Mouse (Mus musculus) intestine, embryonic 14.5 days (tissue): ENCODE results near the gene Ap3s2. TPM values are rescaled to one million over a fixed set of nuclear protein-coding genes. Genes with fewer than 3 reads are reported as not detected.
A peak's percentile ranks its signal among the peaks of the same experiment; 100 is the strongest.

Experiments
- ATAC-seq: fragments of 200-750 bp; cut with Nextera tagmentation; replicated peaks from 2 replicates; pipeline ENCODE4 v1.8.0; 2017; ENCODE audit warnings: low read depth, moderate number of reproducible peaks, moderate TSS enrichment, moderate library complexity; ENCODE audit not compliant: low FRiP score, low TSS enrichment
- DNase-seq: peaks from one replicate; pipeline ENCODE4 v3.0.0-alpha.2; 2018; ENCODE audit warnings: low spot score
- H3K27ac ChIP-seq: fragments of 300-500 bp; sonication (generic); 2 replicates; pipeline ENCODE4 v1.5.1; 2014; ENCODE audit warnings: low read depth, mild to moderate bottlenecking, control low read depth
- H3K27me3 ChIP-seq: fragments of 300-500 bp; sonication (generic); replicated peaks from 2 replicates; pipeline ENCODE4 v1.6.1; 2014; ENCODE audit warnings: low read length, control low read depth; ENCODE audit not compliant: control insufficient read depth, insufficient read depth
- H3K36me3 ChIP-seq: fragments of 300-500 bp; sonication (generic); 2 replicates; pipeline ENCODE4 v1.6.1; 2014; ENCODE audit warnings: low read length, control low read depth; ENCODE audit not compliant: control insufficient read depth, insufficient read depth
- H3K4me1 ChIP-seq: fragments of 300-500 bp; sonication (generic); replicated peaks from 2 replicates; pipeline ENCODE4 v1.6.1; 2014; ENCODE audit warnings: low read length, control low read depth, mixed read lengths; ENCODE audit not compliant: control insufficient read depth, insufficient read depth
- H3K4me2 ChIP-seq: fragments of 300-500 bp; sonication (generic); 2 replicates; pipeline ENCODE4 v1.6.1; 2014; ENCODE audit warnings: low read length
- H3K4me3 ChIP-seq: fragments of 300-500 bp; sonication (generic); 2 replicates; pipeline ENCODE4 v1.5.1; 2014; ENCODE audit warnings: low read depth, low read length, control low read depth, mixed read lengths
- H3K9ac ChIP-seq: fragments of 300-500 bp; sonication (generic); 2 replicates; pipeline ENCODE4 v1.6.1; 2014; ENCODE audit warnings: mild to moderate bottlenecking, low read length
- H3K9me3 ChIP-seq: fragments of 300-500 bp; sonication (generic); 2 replicates; pipeline ENCODE4 v1.6.1; 2016; ENCODE audit warnings: low read length, control low read depth; ENCODE audit not compliant: control insufficient read depth
- WGBS: fragments of 180-500 bp; shearing (Covaris S2); extraction: QIAGEN DNeasy Blood & Tissue Kit; methylation state at CpG from one replicate; pipeline ENCODE4 v1.1.7; 2014; 5-methylcytosine and 5-hydroxymethylcytosine counted together
- polyA plus RNA-seq: library from polyadenylated mRNA; unstranded; fragments of >200 nt; fragmentation: Nextera tagmentation; extraction: Ambion mirVana; gene quantifications from 2 replicates; pipeline ENCODE4 v1.2.1, GENCODE M21; 2014

The Ap3s2 gene
- polyA plus RNA-seq, 1 experiment from 2014 or later, result 30.9 TPM

DNA sequence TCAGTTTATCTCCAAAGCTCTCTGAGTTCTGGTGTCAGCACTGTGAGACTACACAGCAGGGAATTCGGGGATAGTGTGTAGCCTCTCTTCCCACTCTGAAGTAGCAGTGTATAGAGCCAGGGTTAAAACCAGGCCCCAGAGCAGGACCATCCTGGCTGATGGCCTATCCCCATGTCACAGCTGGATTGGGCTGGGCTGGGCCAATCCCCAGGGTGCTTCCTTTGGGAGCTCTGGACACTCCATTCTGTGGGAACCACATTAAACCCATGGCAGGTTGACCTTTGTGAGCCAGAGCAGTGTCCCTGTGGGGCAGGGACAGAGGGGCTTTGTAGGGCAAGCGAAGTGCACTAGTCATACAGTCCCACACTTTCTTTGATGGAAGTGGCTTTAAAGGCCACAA is 74.1 kb downstream of the Ap3s2 start:
- Histone ChIP-seq H3K4me1 (peaks cover 14% of the 10 kb centered on the region; the same call in 1 of the 2 replicates), H3K9me3 (no peaks in the 10 kb centered on the region), H3K9ac (no peak overlapping the region), H3K27me3 (no peaks in the 10 kb centered on the region), H3K4me3 (no peak overlapping the region), H3K36me3 (0 out of 2 replicates have a peak, but pooled peaks cover 2% of the 10 kb centered on the region), H3K27ac (no peak overlapping the region), H3K4me2 (peak overlapping the region; percentile 20)
- ATAC-seq (no peak), DNase-seq (no peak)
- 88% methylated on average over 2 of the region's 2 CpGs for WGBS

DNA sequence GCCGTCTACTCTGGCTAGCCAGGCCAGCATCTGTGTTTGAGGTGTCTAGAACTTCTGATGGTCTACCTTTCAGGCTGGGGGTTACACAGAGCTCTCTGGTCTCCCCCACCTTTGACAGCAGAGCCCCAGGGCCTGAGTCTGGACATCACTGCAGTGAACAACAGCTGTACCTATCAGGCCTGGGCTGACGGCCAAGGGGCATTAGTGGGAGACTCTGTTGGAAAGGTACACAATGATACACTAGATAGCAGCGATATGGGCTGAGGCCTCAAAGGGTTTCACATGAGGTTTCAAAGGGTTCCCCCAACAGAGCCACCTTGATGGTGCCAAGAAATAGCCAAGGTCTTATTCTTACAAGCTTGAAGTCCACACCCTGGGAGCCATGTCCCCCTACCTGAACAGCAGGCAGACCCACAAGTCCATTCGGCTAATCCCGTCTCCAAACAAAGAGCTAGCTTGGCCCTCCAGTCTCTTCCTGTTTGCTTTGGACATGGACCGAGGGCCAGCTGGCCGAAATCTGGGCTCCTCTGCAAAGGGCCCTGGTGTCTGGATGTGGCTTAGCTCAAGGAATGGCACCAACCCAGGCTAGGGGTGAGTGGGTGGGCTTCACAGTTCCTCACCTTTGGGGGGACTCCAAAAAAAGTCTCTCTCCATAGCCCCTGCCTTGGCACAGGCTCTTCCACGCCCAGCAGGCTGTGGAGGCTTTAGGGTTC is 76.2 kb downstream of the Ap3s2 start:
- 69% methylated on average over 8 of the region's 8 CpGs for WGBS
- Histone ChIP-seq H3K4me2 (no peak overlapping the region), H3K4me3 (no peak overlapping the region), H3K9ac (no peak overlapping the region), H3K27ac (no peak overlapping the region; the same call in 1 of the 2 replicates), H3K27me3 (no peaks in the 10 kb centered on the region), H3K4me1 (peaks cover 14% of the 10 kb centered on the region; the same call in 1 of the 2 replicates), H3K9me3 (no peaks in the 10 kb centered on the region), H3K36me3 (0 out of 2 replicates have a peak, but pooled peaks cover 15% of the 10 kb centered on the region)
- ATAC-seq (no peak), DNase-seq (no peak)

DNA sequence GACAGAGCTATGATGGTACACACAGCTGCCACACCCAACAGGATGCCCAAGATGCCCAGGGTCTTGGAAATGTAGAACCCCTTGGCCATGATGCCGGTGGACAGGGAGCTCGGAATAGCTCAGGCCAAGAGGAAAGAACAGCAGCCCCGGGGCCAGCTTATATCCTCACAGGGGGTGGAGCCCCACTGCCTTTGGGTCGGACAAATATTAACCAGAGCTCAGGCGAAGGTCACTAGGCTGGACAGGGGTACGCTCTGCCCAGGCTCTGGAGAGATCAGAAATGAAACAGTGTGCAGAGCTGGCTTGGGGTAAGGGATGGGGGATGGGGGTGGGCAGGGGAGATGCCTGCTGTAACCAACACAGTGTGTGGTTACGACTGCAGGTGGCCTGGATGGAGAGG is 78.3 kb downstream of the Ap3s2 start:
- Histone ChIP-seq H3K4me3 (no peak overlapping the region), H3K4me1 (peaks cover 7% of the 10 kb centered on the region; the same call in 1 of the 2 replicates), H3K9ac (no peak overlapping the region), H3K9me3 (no peaks in the 10 kb centered on the region), H3K27me3 (no peaks in the 10 kb centered on the region), H3K27ac (no peak overlapping the region), H3K4me2 (peak overlapping the region; percentile 28), H3K36me3 (0 out of 2 replicates have a peak, but pooled peaks cover 20% of the 10 kb centered on the region)
- DNase-seq, result no peak
- 36% methylated on average over 7 of the region's 7 CpGs for WGBS
- ATAC-seq, result peak; percentile 59

DNA sequence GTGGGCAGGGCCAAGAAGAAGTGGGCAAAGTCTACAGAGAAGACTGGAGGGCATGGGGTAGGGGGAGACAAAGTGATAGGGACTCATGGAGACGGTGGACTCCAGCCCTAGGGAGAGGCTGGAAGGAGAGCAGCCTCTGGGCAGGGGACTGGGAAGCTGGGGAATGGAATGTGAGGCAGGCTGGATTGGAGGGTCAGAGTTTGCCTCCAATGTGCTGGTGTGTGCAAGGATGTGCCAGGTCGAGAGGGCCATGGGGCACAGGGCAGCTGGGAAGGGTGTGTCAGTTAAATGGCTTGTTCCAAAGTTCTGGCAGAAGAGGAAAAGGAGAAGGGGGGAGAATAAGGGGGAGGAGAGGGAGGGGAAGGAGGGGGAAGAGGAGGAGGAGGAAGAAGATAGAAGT is 83.2 kb downstream of the Ap3s2 start:
- WGBS, result 70% methylated on average over 2 of the region's 2 CpGs
- no peak overlapping the region for H3K4me3 ChIP-seq
- no peaks in the 10 kb centered on the region for H3K4me1 ChIP-seq
- no peak for DNase-seq
- no peak overlapping the region for H3K27ac ChIP-seq
- H3K36me3 ChIP-seq, result 0 out of 2 replicates have a peak, but pooled peaks cover 20% of the 10 kb centered on the region
- ATAC-seq, result no peak
- no peaks in the 10 kb centered on the region for H3K9me3 ChIP-seq
- no peak overlapping the region for H3K4me2 ChIP-seq
- H3K9ac ChIP-seq, result no peak overlapping the region
- no peaks in the 10 kb centered on the region for H3K27me3 ChIP-seq

DNA sequence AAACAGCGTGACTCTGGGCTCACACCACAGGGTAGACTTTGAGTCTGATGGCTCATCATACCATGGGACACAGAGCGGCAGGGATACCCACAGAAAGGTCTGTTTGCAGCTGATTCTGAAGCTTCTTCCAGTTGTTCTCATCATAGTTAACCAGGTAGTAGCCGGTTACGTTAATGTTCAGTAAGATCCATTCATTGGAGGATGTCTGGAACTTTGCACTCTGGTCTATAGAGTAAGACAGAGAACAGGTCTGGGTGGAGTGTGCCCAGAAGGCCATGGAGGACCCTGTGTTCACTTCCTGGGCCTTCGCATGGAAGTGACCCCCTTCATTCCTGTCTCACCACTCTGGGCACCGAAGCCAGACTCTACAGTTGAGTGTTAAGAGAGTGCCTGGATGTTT is 85.3 kb downstream of the Ap3s2 start:
- WGBS, result 96% methylated on average over 6 of the region's 6 CpGs
- ATAC-seq, result no peak

GRCm38 (mm10) chr7:79832980-79833379 is 87.5 kb downstream of the Ap3s2 start:
- H3K4me3 ChIP-seq, result no peak overlapping the region
- no peak overlapping the region for H3K27ac ChIP-seq
- no peak for DNase-seq
- ATAC-seq, result no peak
- 0 out of 2 replicates have a peak, but pooled peaks cover 5% of the 10 kb centered on the region for H3K36me3 ChIP-seq
- no peaks in the 10 kb centered on the region for H3K27me3 ChIP-seq
- no peaks in the 10 kb centered on the region for H3K9me3 ChIP-seq
- peaks cover 5% of the 10 kb centered on the region; the same call in 1 of the 2 replicates for H3K4me1 ChIP-seq
- no peak overlapping the region for H3K9ac ChIP-seq
- no peak overlapping the region for H3K4me2 ChIP-seq

More for the DNA sequence above, 85.3 kb downstream of the Ap3s2 start:
- H3K4me3 ChIP-seq, result no peak overlapping the region
- DNase-seq, result no peak
- H3K27me3 ChIP-seq, result no peaks in the 10 kb centered on the region
- H3K4me2 ChIP-seq, result no peak overlapping the region
- H3K36me3 ChIP-seq, result 0 out of 2 replicates have a peak, but pooled peaks cover 9% of the 10 kb centered on the region
- H3K4me1 ChIP-seq, result peaks cover 5% of the 10 kb centered on the region; the same call in 1 of the 2 replicates
- H3K27ac ChIP-seq, result no peak overlapping the region
- H3K9ac ChIP-seq, result no peak overlapping the region
- H3K9me3 ChIP-seq, result no peaks in the 10 kb centered on the region

- ATAC-seq (no peak), DNase-seq (no peak)
Measured at GRCm38 (mm10) chr7:79831585-79831984, 88.9 kb downstream of the Ap3s2 start.

GRCm38 (mm10) chr7:79831145-79831544 is 89.3 kb downstream of the Ap3s2 start:
- Histone ChIP-seq H3K9ac (no peak overlapping the region), H3K4me3 (no peak overlapping the region), H3K27me3 (no peaks in the 10 kb centered on the region), H3K9me3 (no peaks in the 10 kb centered on the region), H3K27ac (no peak overlapping the region), H3K36me3 (no peaks in the 10 kb centered on the region), H3K4me2 (no peak overlapping the region), H3K4me1 (peaks cover 5% of the 10 kb centered on the region; the same call in 1 of the 2 replicates)
- no peak for DNase-seq
- ATAC-seq, result no peak
- 35% methylated on average over 6 of the region's 6 CpGs for WGBS

More at GRCm38 (mm10) chr7:79831585-79831984, 88.9 kb downstream of the Ap3s2 start:
- no peaks in the 10 kb centered on the region for H3K9me3 ChIP-seq
- no peak overlapping the region for H3K9ac ChIP-seq
- H3K27me3 ChIP-seq, result no peaks in the 10 kb centered on the region
- no peak overlapping the region for H3K4me3 ChIP-seq
- no peaks in the 10 kb centered on the region for H3K36me3 ChIP-seq
- H3K27ac ChIP-seq, result no peak overlapping the region
- H3K4me1 ChIP-seq, result peaks cover 5% of the 10 kb centered on the region; the same call in 1 of the 2 replicates
- H3K4me2 ChIP-seq, result no peak overlapping the region
- 58% methylated on average over 6 of the region's 6 CpGs for WGBS
